Mouse (Mus musculus) megakaryocyte, embryonic 14.5 days (primary cell): ENCODE results near the gene Sp9.

ENCODE experiments used
- FLI1 ChIP-seq: IDR thresholded peaks from 2 replicates; pipeline ENCODE4 v1.6.1; 2012; ENCODE audit warnings: low read length, inconsistent platforms, mixed read lengths
- GATA1 ChIP-seq: IDR thresholded peaks from 3 replicates; pipeline ENCODE4 v1.6.1; 2012; ENCODE audit warnings: mixed read lengths, low read length, inconsistent platforms, borderline replicate concordance

- TF ChIP-seq GATA1 (no peak), FLI1 (no peak)
These were observed 3.9 kb upstream of the Sp9 start for GRCm38 (mm10) chr2:73267818-73268217.
